Mouse (Mus musculus): ENCODE data around the gene Ccdc93.
A peak's percentile ranks its signal among the peaks of the same experiment; 100 is the strongest.

The Ccdc93 gene

GRCm38 (mm10) chr1:121430938-121431928 is at the start of gene Ccdc93:
Gene Ccdc93 (plus strand): TSS chr1:121431049.
- DNase-seq (ENCODE audit: low spot score), result peak; percentile 98

- DNase-seq (ENCODE audit: low spot score), result no peak
Observed at GRCm38 (mm10) chr1:121381562-121381961, 49.3 kb upstream of the Ccdc93 start.

- DNase-seq (ENCODE audit: low spot score), result no peak
Observed at GRCm38 (mm10) chr1:121388312-121388711, 42.5 kb upstream of the Ccdc93 start.

- no peak for DNase-seq (ENCODE audit: low spot score)
Observed at GRCm38 (mm10) chr1:121388732-121389131, 42.1 kb upstream of the Ccdc93 start.

- DNase-seq (ENCODE audit: low spot score), result no peak
Observed at GRCm38 (mm10) chr1:121389574-121389973, 41.3 kb upstream of the Ccdc93 start.

GRCm38 (mm10) chr1:121390003-121390402 is 40.8 kb upstream of the Ccdc93 start:
- DNase-seq (ENCODE audit: low spot score), result no peak

- no peak for DNase-seq (ENCODE audit: low spot score)
Observed at GRCm38 (mm10) chr1:121390421-121390820, 40.4 kb upstream of the Ccdc93 start.

- DNase-seq (ENCODE audit: low spot score), result no peak
Observed at GRCm38 (mm10) chr1:121390855-121391254, 40.0 kb upstream of the Ccdc93 start.

- no peak for DNase-seq (ENCODE audit: low spot score)
Observed at GRCm38 (mm10) chr1:121393117-121393516, 37.7 kb upstream of the Ccdc93 start.

- DNase-seq (ENCODE audit: low spot score), result no peak
Observed at GRCm38 (mm10) chr1:121394764-121395163, 36.1 kb upstream of the Ccdc93 start.

GRCm38 (mm10) chr1:121396501-121396900 is 34.3 kb upstream of the Ccdc93 start:
- DNase-seq (ENCODE audit: low spot score), result no peak

GRCm38 (mm10) chr1:121398231-121398630 is 32.6 kb upstream of the Ccdc93 start:
- no peak for DNase-seq (ENCODE audit: low spot score)

GRCm38 (mm10) chr1:121398986-121399881 is 31.6 kb upstream of the Ccdc93 start:
- DNase-seq (ENCODE audit: low spot score), result no peak

- peak; percentile 63 for DNase-seq (ENCODE audit: low spot score)
Observed at GRCm38 (mm10) chr1:121400243-121400642, 30.6 kb upstream of the Ccdc93 start.

- peak; percentile 57 for DNase-seq (ENCODE audit: low spot score)
Observed at GRCm38 (mm10) chr1:121419084-121419483, 11.8 kb upstream of the Ccdc93 start.

GRCm38 (mm10) chr1:121419569-121420265 is 11.1 kb upstream of the Ccdc93 start:
- DNase-seq (ENCODE audit: low spot score), result no peak

GRCm38 (mm10) chr1:121430183-121430937 is 489 bp upstream of the Ccdc93 start:
- DNase-seq (ENCODE audit: low spot score), result peak; percentile 12

- no peak for DNase-seq (ENCODE audit: low spot score)
Observed at GRCm38 (mm10) chr1:121435981-121436380, 5.1 kb downstream of the Ccdc93 start.

GRCm38 (mm10) chr1:121440535-121441381 is 9.9 kb downstream of the Ccdc93 start:
- peak; percentile 83 for DNase-seq (ENCODE audit: low spot score)

- DNase-seq (ENCODE audit: low spot score), result no peak
Observed at GRCm38 (mm10) chr1:121444147-121444546, 13.3 kb downstream of the Ccdc93 start.

Measured in embryo, embryonic 10.5 days (tissue).